Mouse (Mus musculus): ENCODE data around the gene Spata18. TPM values are rescaled to one million over a fixed set of nuclear protein-coding genes. Genes with fewer than 3 reads are reported as not detected.

The Spata18 gene
- total RNA-seq, 1 experiment from 2014 or later: not detected

GRCm38 (mm10) chr5:73716941-73717340 is 65.8 kb downstream of the Spata18 start:
- DNase-seq: no peak

GRCm38 (mm10) chr5:73721682-73722282 is 70.6 kb downstream of the Spata18 start:
- no peak for DNase-seq

GRCm38 (mm10) chr5:73725981-73726380 is 74.8 kb downstream of the Spata18 start:
- no peak for DNase-seq

GRCm38 (mm10) chr5:73728651-73729050 is 77.5 kb downstream of the Spata18 start:
- DNase-seq: no peak

Other genes starting within 250 kb of the Spata18 start
- not detected in 2 replicates for gene Cwh43, start 245.3 kb upstream of the Spata18 start, total RNA-seq (2021)
- gene Dcun1d4, start 170.4 kb upstream of the Spata18 start, total RNA-seq (2021): 33.7 and 35.4 TPM in 2 replicates
- gene Lrrc66, start 18.9 kb upstream of the Spata18 start, total RNA-seq (2021): not detected in 2 replicates
- gene Sgcb, start 3.6 kb upstream of the Spata18 start, total RNA-seq (2021): 19.5 and 22.6 TPM in 2 replicates

All from adrenal gland, postnatal 14 days (tissue).